Mouse (Mus musculus) forebrain, embryonic 14.5 days (tissue): Measurements from ENCODE around the gene Bcl3. TPM values are rescaled to one million over a fixed set of nuclear protein-coding genes. Genes with fewer than 3 reads are reported as not detected.
A peak's percentile ranks its signal among the peaks of the same experiment; 100 is the strongest.

ENCODE experiments used
- ATAC-seq: fragments of 200-750 bp; cut with Nextera tagmentation; 2 replicates; pipeline ENCODE4 v1.8.0; 2017; ENCODE audit warnings: mild to moderate bottlenecking, moderate library complexity
- DNase-seq: peaks from one replicate; pipeline ENCODE4 v3.0.0-alpha.2; 2015; ENCODE audit warnings: low spot score
- H3K27ac ChIP-seq: fragments of 300-500 bp; sonication (generic); 2 replicates; pipeline ENCODE4 v1.5.1; 2014; ENCODE audit warnings: low read depth, mild to moderate bottlenecking, control low read depth, low read length, moderate library complexity
- H3K27me3 ChIP-seq: fragments of 300-500 bp; sonication (generic); replicated peaks from 2 replicates; pipeline ENCODE4 v1.6.1; 2014; ENCODE audit warnings: low read length, control low read depth, mixed read lengths; ENCODE audit not compliant: control insufficient read depth, insufficient read depth
- H3K36me3 ChIP-seq: fragments of 300-500 bp; sonication (generic); 2 replicates; pipeline ENCODE4 v1.6.1; 2014; ENCODE audit warnings: low read length, control low read depth; ENCODE audit not compliant: control insufficient read depth, insufficient read depth
- H3K4me1 ChIP-seq: fragments of 300-500 bp; sonication (generic); 2 replicates; pipeline ENCODE4 v1.6.1; 2014; ENCODE audit warnings: antibody characterized with exemption, low read length, control low read depth; ENCODE audit not compliant: control insufficient read depth, insufficient read depth
- H3K4me2 ChIP-seq: fragments of 300-500 bp; sonication (generic); 2 replicates; pipeline ENCODE4 v1.6.1; 2014; ENCODE audit warnings: mild to moderate bottlenecking, control low read depth, low read length
- H3K4me3 ChIP-seq: fragments of 300-500 bp; sonication (generic); 2 replicates; pipeline ENCODE4 v1.5.1; 2014; ENCODE audit warnings: low read depth, low read length, control low read depth
- H3K9ac ChIP-seq: fragments of 300-500 bp; sonication (generic); 2 replicates; pipeline ENCODE4 v1.6.1; 2014; ENCODE audit warnings: mild to moderate bottlenecking, low read length, control low read depth, moderate library complexity
- H3K9me3 ChIP-seq: fragments of 300-500 bp; sonication (generic); replicated peaks from 2 replicates; pipeline ENCODE4 v1.6.1; 2016; ENCODE audit warnings: low read length, control low read depth, mixed read lengths; ENCODE audit not compliant: control insufficient read depth
- WGBS: fragments of 180-500 bp; shearing (Covaris S2); extraction: QIAGEN DNeasy Blood & Tissue Kit; methylation state at CpG from one replicate; pipeline ENCODE4 v1.1.7; 2014; 5-methylcytosine and 5-hydroxymethylcytosine counted together
- polyA plus RNA-seq: library from polyadenylated mRNA; unstranded; fragments of >200 nt; fragmentation: Nextera tagmentation; extraction: Ambion mirVana; gene quantifications from 2 replicates; pipeline ENCODE4 v1.2.1, GENCODE M21; 2014

Gene Bcl3
- polyA plus RNA-seq, 1 experiment from 2014 or later, result 0.75 TPM

- 0 out of 2 replicates have a peak, but pooled peaks cover 2% of the 10 kb centered on the region for H3K4me1 ChIP-seq
- no peak overlapping the region for H3K4me2 ChIP-seq
- WGBS, result 50% methylated on average over 11 of the region's 11 CpGs
- ATAC-seq, result no peak
- H3K36me3 ChIP-seq, result no peaks in the 10 kb centered on the region
- no peak overlapping the region for H3K27ac ChIP-seq
- no peak overlapping the region for H3K9ac ChIP-seq
- H3K27me3 ChIP-seq, result no peaks in the 10 kb centered on the region
- DNase-seq, result no peak
- no peak overlapping the region for H3K4me3 ChIP-seq
- H3K9me3 ChIP-seq, result no peaks in the 10 kb centered on the region
These were observed 37.6 kb downstream of the Bcl3 start for GRCm38 (mm10) chr7:19784764-19785535.

GRCm38 (mm10) chr7:19783630-19784029 is 38.9 kb downstream of the Bcl3 start:
- Histone ChIP-seq H3K36me3 (no peaks in the 10 kb centered on the region), H3K4me2 (no peak overlapping the region), H3K4me3 (no peak overlapping the region), H3K4me1 (no peaks in the 10 kb centered on the region), H3K9ac (no peak overlapping the region), H3K27ac (no peak overlapping the region), H3K9me3 (no peaks in the 10 kb centered on the region), H3K27me3 (no peaks in the 10 kb centered on the region)
- ATAC-seq (no peak), DNase-seq (no peak)
- 82% methylated on average over 8 of the region's 8 CpGs for WGBS

GRCm38 (mm10) chr7:19782645-19783044 is 39.9 kb downstream of the Bcl3 start:
- Histone ChIP-seq H3K4me2 (no peak overlapping the region), H3K9ac (no peak overlapping the region), H3K36me3 (no peaks in the 10 kb centered on the region), H3K27ac (no peak overlapping the region), H3K27me3 (no peaks in the 10 kb centered on the region), H3K4me3 (no peak overlapping the region), H3K4me1 (no peaks in the 10 kb centered on the region), H3K9me3 (no peaks in the 10 kb centered on the region)
- 91% methylated on average over 4 of the region's 4 CpGs for WGBS
- no peak for ATAC-seq
- DNase-seq, result no peak

GRCm38 (mm10) chr7:19781741-19782140 is 40.8 kb downstream of the Bcl3 start:
- no peak overlapping the region for H3K9ac ChIP-seq
- ATAC-seq (no peak), DNase-seq (no peak)
- no peak overlapping the region for H3K4me3 ChIP-seq
- H3K27ac ChIP-seq, result no peak overlapping the region
- 86% methylated on average over 7 of the region's 7 CpGs for WGBS
- no peaks in the 10 kb centered on the region for H3K36me3 ChIP-seq
- H3K9me3 ChIP-seq, result no peaks in the 10 kb centered on the region
- no peaks in the 10 kb centered on the region for H3K27me3 ChIP-seq
- H3K4me1 ChIP-seq, result no peaks in the 10 kb centered on the region
- H3K4me2 ChIP-seq, result no peak overlapping the region

GRCm38 (mm10) chr7:19779903-19780302 is 42.7 kb downstream of the Bcl3 start:
- no peak overlapping the region for H3K27ac ChIP-seq
- H3K36me3 ChIP-seq, result no peaks in the 10 kb centered on the region
- ATAC-seq (no peak), DNase-seq (no peak)
- H3K4me2 ChIP-seq, result no peak overlapping the region
- H3K4me1 ChIP-seq, result no peaks in the 10 kb centered on the region
- H3K4me3 ChIP-seq, result no peak overlapping the region
- no peaks in the 10 kb centered on the region for H3K27me3 ChIP-seq
- H3K9ac ChIP-seq, result no peak overlapping the region
- 80% methylated on average over 4 of the region's 4 CpGs for WGBS
- H3K9me3 ChIP-seq, result no peaks in the 10 kb centered on the region

GRCm38 (mm10) chr7:19778645-19779044 is 43.9 kb downstream of the Bcl3 start:
- Histone ChIP-seq H3K4me2 (no peak overlapping the region), H3K4me3 (no peak overlapping the region), H3K4me1 (no peaks in the 10 kb centered on the region), H3K36me3 (no peaks in the 10 kb centered on the region), H3K9me3 (no peaks in the 10 kb centered on the region), H3K27ac (no peak overlapping the region), H3K9ac (no peak overlapping the region), H3K27me3 (no peaks in the 10 kb centered on the region)
- DNase-seq (no peak), ATAC-seq (no peak)
- 86% methylated on average over 8 of the region's 8 CpGs for WGBS

- ATAC-seq (no peak), DNase-seq (no peak)
- no peak overlapping the region for H3K4me3 ChIP-seq
- no peaks in the 10 kb centered on the region for H3K36me3 ChIP-seq
- H3K4me2 ChIP-seq, result no peak overlapping the region
- H3K4me1 ChIP-seq, result no peaks in the 10 kb centered on the region
- no peak overlapping the region for H3K9ac ChIP-seq
- 86% methylated on average over 11 of the region's 11 CpGs for WGBS
- no peaks in the 10 kb centered on the region for H3K27me3 ChIP-seq
- no peak overlapping the region for H3K27ac ChIP-seq
- no peaks in the 10 kb centered on the region for H3K9me3 ChIP-seq
These were observed 45.4 kb downstream of the Bcl3 start for GRCm38 (mm10) chr7:19777049-19777723.

- no peak overlapping the region for H3K4me2 ChIP-seq
- ATAC-seq (no peak), DNase-seq (no peak)
- H3K9ac ChIP-seq, result no peak overlapping the region
- H3K27me3 ChIP-seq, result peaks cover 12% of the 10 kb centered on the region; the same call in 1 of the 2 replicates
- H3K4me3 ChIP-seq, result no peak overlapping the region
- H3K27ac ChIP-seq, result no peak overlapping the region
- H3K4me1 ChIP-seq, result peaks cover 6% of the 10 kb centered on the region; the same call in 1 of the 2 replicates
- WGBS, result 53% methylated on average over 4 of the region's 4 CpGs
- no peaks in the 10 kb centered on the region for H3K36me3 ChIP-seq
- H3K9me3 ChIP-seq, result no peaks in the 10 kb centered on the region
These were observed 50.9 kb downstream of the Bcl3 start for GRCm38 (mm10) chr7:19771682-19772081.

- H3K36me3 ChIP-seq, result no peaks in the 10 kb centered on the region
- ATAC-seq, result no peak
- peak within 1 kb of the TSS; percentile 55 for H3K4me2 ChIP-seq
- H3K4me3 ChIP-seq, result peak within 1 kb of the TSS; percentile 25
- DNase-seq, result no peak
- peaks cover 12% of the 10 kb centered on the region; the same call in 1 of the 2 replicates for H3K27me3 ChIP-seq
- no peaks in the 10 kb centered on the region for H3K9me3 ChIP-seq
- peak within 1 kb of the TSS; percentile 51; the same call in 1 of the 2 replicates for H3K9ac ChIP-seq
- H3K4me1 ChIP-seq, result peaks cover 6% of the 10 kb centered on the region; the same call in 1 of the 2 replicates
- no peak within 1 kb of the TSS for H3K27ac ChIP-seq
- 4% methylated on average over 9 of the region's 9 CpGs for WGBS
These were observed 51.6 kb downstream of the Bcl3 start, which contains the start of gene Bcam for GRCm38 (mm10) chr7:19770984-19771391. Gene Bcam (minus strand): TSS chr7:19771016.
